Mouse (Mus musculus): ENCODE measurements at regions not wholly inside any gene's neighbourhood (a gene's known extent, or its start where the extent isn't known, plus 50 kb on each side); places are given as distances from the start of the nearest gene placed in this dataset.

GRCm38 (mm10) chr17:83276000-83276891 is 61.2 kb downstream of the Pkdcc start:
- peak overlapping the region; percentile 72 for H3K4me3 ChIP-seq (ENCODE audit: extremely low read depth, insufficient read depth, insufficient read length)
- under 1% methylated on average over 64 of the region's 64 CpGs for WGBS
- TF ChIP-seq POLR2A (IDR thresholded peaks at IDR 0.05; ENCODE audit: low read depth, low read length) = peak; percentile 87
- no peak for TF ChIP-seq CTCF (IDR thresholded peaks at IDR 0.05; ENCODE audit: extremely low read depth, insufficient read depth, insufficient read length, insufficient replicate concordance)
- H3K36me3 ChIP-seq (ENCODE audit: control insufficient read depth, insufficient read depth, low read length) = no peaks in the 10 kb centered on the region
- peak; percentile 53 to 77 for DNase-seq (ENCODE audit: low read depth in 1 of 2, low spot score in 2 of 2)
- peaks cover 53% of the 10 kb centered on the region for H3K4me1 ChIP-seq (ENCODE audit: control insufficient read depth, insufficient read depth, insufficient read length)
- no peaks in the 10 kb centered on the region for H3K27me3 ChIP-seq (ENCODE audit: control insufficient read depth, insufficient read depth, low read length)
- H3K27ac ChIP-seq (ENCODE audit: insufficient read depth, low read length) = peak overlapping the region; percentile 96

- 2% methylated on average over 26 of the region's 26 CpGs for WGBS
- peak; percentile 69 to 87 for DNase-seq (ENCODE audit: low read depth in 1 of 2, low spot score in 2 of 2)
- H3K4me1 ChIP-seq (ENCODE audit: control insufficient read depth, insufficient read depth, insufficient read length) = peaks cover 53% of the 10 kb centered on the region
- peak; percentile 21 for TF ChIP-seq POLR2A (IDR thresholded peaks at IDR 0.05; ENCODE audit: low read depth, low read length)
- no peak for TF ChIP-seq CTCF (IDR thresholded peaks at IDR 0.05; ENCODE audit: extremely low read depth, insufficient read depth, insufficient read length, insufficient replicate concordance)
- no peaks in the 10 kb centered on the region for H3K27me3 ChIP-seq (ENCODE audit: control insufficient read depth, insufficient read depth, low read length)
- H3K27ac ChIP-seq (ENCODE audit: insufficient read depth, low read length) = peak overlapping the region; percentile 96
- H3K36me3 ChIP-seq (ENCODE audit: control insufficient read depth, insufficient read depth, low read length) = no peaks in the 10 kb centered on the region
- H3K4me3 ChIP-seq (ENCODE audit: extremely low read depth, insufficient read depth, insufficient read length) = peak overlapping the region; percentile 72
Observed at GRCm38 (mm10) chr17:83277117-83277947, 62.2 kb downstream of the Pkdcc start.

GRCm38 (mm10) chr17:83277948-83278924 is 63.1 kb downstream of the Pkdcc start:
- Histone ChIP-seq H3K4me1 (ENCODE audit: control insufficient read depth, insufficient read depth, insufficient read length) (peaks cover 46% of the 10 kb centered on the region), H3K27me3 (ENCODE audit: control insufficient read depth, insufficient read depth, low read length) (no peaks in the 10 kb centered on the region), H3K4me3 (ENCODE audit: extremely low read depth, insufficient read depth, insufficient read length) (peak overlapping the region; percentile 72; the same call in 1 of the 2 replicates), H3K36me3 (ENCODE audit: control insufficient read depth, insufficient read depth, low read length) (no peaks in the 10 kb centered on the region), H3K27ac (ENCODE audit: insufficient read depth, low read length) (peak overlapping the region; percentile 96)
- peak; percentile 59 to 70 for DNase-seq (ENCODE audit: low read depth in 1 of 2, low spot score in 2 of 2)
- TF ChIP-seq CTCF (IDR thresholded peaks at IDR 0.05; ENCODE audit: extremely low read depth, insufficient read depth, insufficient read length, insufficient replicate concordance) (no peak), POLR2A (IDR thresholded peaks at IDR 0.05; ENCODE audit: low read depth, low read length) (peak; percentile 30; the same call in 1 of the 2 replicates)
- 6% methylated on average over 14 of the region's 14 CpGs for WGBS

DNA sequence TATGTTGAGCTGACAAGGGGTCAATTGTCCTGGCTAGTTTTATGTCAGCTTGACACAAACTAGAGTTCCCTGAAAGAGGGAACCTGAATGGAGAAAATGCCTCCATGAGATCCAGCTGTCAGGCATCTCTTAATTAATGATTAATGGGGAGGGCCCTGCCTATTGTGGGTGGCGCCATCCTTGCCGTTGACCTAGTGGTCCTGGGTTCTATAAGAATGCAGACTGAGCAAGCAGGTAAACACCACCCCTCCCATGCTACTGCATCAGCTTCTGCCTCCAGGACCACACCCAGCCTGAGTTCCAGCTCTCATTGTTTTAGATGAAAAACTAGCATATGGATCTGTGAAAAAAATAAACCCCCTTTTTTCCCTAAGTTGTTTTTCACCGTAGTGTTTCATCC is 67.4 kb upstream of the Eml4 start:
- TF ChIP-seq POLR2A (IDR thresholded peaks at IDR 0.05; ENCODE audit: low read depth, low read length) = no peak
- TF ChIP-seq CTCF (IDR thresholded peaks at IDR 0.05; ENCODE audit: extremely low read depth, insufficient read depth, insufficient read length, insufficient replicate concordance) = no peak
- H3K36me3 ChIP-seq (ENCODE audit: control insufficient read depth, insufficient read depth, low read length) = no peaks in the 10 kb centered on the region
- WGBS = 85% methylated on average over 3 of the region's 3 CpGs

GRCm38 (mm10) chr17:83287381-83288142 is 63.2 kb upstream of the Eml4 start:
- Histone ChIP-seq H3K4me3 (ENCODE audit: extremely low read depth, insufficient read depth, insufficient read length) (no peak overlapping the region), H3K27ac (ENCODE audit: insufficient read depth, low read length) (no peak overlapping the region), H3K36me3 (ENCODE audit: control insufficient read depth, insufficient read depth, low read length) (no peaks in the 10 kb centered on the region), H3K4me1 (ENCODE audit: control insufficient read depth, insufficient read depth, insufficient read length) (no peaks in the 10 kb centered on the region), H3K27me3 (ENCODE audit: control insufficient read depth, insufficient read depth, low read length) (no peaks in the 10 kb centered on the region)
- 80% methylated on average over 6 of the region's 6 CpGs for WGBS
- DNase-seq (ENCODE audit: low read depth in 1 of 2, low spot score in 2 of 2) = no peak
- TF ChIP-seq POLR2A (IDR thresholded peaks at IDR 0.05; ENCODE audit: low read depth, low read length) = no peak
- no peak for TF ChIP-seq CTCF (IDR thresholded peaks at IDR 0.05; ENCODE audit: extremely low read depth, insufficient read depth, insufficient read length, insufficient replicate concordance)

More for the DNA sequence above, 67.4 kb upstream of the Eml4 start:
- no peak for DNase-seq (ENCODE audit: low read depth in 1 of 2, low spot score in 2 of 2)
- Histone ChIP-seq H3K27ac (ENCODE audit: insufficient read depth, low read length) (no peak overlapping the region), H3K4me3 (ENCODE audit: extremely low read depth, insufficient read depth, insufficient read length) (no peak overlapping the region), H3K27me3 (ENCODE audit: control insufficient read depth, insufficient read depth, low read length) (no peaks in the 10 kb centered on the region), H3K4me1 (ENCODE audit: control insufficient read depth, insufficient read depth, insufficient read length) (peaks cover 21% of the 10 kb centered on the region; the same call in 1 of the 2 replicates)
